Mouse (Mus musculus) adrenal gland, adult 10 weeks (tissue): Measurements from ENCODE around the gene Fam187b. TPM values are rescaled to one million over a fixed set of nuclear protein-coding genes. Genes with fewer than 3 reads are reported as not detected.

Experiments
- polyA plus RNA-seq: library from polyadenylated mRNA; stranded (reverse); fragments of 350-450 nt; fragmentation: Illumina TruSeq; extraction: RNeasy Lipid Tissue Mini Kit (QIAGEN cat#74804); gene quantifications from one replicate; pipeline ENCODE4 v1.2.3, GENCODE M21; 2014; ENCODE audit warnings: low read depth, low replicate concordance

Gene Fam187b
- not detected for polyA plus RNA-seq

DNA sequence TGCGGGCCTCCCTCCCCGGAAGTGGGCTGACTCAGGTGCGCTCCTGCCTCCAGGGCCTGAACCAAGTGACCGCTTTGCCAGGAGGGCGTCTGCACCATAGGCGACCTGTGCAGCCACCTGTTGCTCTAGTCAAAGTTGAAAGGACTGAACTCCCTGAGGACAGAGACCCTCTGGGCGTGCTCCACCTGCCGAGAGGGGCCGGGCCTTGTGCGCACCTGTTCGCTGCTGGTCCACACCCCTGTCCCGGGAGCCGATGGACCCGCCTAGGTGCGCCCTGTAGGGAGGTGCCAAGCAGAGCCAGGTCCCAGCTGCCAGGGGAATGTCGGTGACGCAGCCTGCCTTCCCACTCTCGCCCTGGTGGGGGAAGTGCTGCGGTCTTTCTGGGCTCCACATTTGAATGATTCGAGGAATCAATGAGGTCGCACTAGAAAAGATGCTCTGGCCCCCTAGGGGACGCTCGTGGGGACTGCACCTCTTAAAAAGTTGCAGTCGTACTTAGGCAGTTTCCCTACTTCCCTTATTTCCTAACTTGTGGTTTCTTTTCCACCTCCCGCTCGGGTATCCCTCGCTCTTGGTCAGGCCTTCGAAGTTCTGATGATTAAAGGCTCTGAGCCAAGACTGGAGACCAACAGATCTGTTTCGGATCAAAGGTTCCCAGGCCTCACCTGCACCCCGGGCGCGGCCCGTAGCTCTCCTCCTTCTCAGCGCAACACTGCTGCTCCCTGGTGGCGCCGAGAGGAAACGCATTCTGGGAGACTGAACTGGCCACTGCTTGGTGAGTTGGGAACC is at the start of gene Fam187b:
Fam187b (plus strand) TSS at position 290 of the 789 bp plus-strand sequence.

DNA sequence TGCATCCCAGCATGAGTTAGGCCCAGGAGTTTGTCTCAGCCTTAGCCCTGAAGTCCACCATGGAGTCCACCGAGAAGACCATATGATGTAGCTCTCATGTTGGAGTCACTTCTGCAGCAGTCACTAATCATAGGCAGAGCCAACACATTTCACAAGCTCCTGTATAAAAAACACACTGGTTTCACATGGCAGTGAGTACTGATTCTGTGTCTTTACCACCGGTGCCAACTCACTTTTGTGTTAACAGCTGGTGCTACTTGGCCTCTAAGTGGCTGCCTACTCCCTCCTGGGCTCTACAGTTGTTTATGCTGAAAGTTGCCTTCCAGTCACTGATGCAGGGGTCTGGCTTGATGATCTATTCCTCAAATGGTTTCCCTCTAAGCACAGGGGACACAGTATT is 49.0 kb upstream of the Fam187b start, which contains the start of gene Hamp2:
Hamp2 (minus strand) TSS at position 101 of the 400 bp plus-strand sequence.

DNA sequence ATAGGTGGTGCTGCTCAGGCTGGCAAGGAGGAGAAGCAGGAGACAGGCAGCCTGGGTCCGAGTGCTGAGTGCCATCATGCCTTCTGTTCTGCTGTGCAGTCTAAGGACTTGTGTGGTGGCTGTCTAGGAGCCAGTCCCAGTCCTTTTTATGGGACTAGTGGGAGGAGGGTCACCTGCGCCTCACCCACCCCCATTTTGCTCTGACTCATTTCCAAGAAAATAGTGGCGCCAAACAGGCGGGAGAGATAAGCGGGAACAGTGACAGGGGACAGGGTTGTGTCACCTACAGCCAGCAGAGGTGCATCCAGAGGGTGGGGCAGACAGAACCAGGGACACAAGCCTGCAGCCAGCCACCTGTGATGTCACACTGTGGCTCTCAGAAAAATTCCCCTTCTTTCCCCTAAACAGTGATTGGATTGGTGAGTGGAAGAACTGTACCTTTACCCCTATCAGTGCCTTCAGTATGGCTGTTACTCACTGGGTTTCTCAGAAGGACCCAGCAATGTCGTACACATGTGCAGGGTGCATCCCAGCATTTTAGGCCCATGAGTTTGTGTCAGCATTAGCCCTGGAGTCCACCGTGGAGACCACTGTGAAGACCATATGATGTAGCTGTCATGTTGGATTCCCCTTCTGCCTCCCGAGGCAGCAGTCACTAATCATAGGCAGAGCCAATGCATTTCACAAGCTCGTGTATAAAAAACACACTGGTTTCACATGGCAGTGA is 29.5 kb upstream of the Fam187b start, which contains the start of gene Hamp:
Hamp (minus strand) TSS at position 124 of the 727 bp plus-strand sequence.

DNA sequence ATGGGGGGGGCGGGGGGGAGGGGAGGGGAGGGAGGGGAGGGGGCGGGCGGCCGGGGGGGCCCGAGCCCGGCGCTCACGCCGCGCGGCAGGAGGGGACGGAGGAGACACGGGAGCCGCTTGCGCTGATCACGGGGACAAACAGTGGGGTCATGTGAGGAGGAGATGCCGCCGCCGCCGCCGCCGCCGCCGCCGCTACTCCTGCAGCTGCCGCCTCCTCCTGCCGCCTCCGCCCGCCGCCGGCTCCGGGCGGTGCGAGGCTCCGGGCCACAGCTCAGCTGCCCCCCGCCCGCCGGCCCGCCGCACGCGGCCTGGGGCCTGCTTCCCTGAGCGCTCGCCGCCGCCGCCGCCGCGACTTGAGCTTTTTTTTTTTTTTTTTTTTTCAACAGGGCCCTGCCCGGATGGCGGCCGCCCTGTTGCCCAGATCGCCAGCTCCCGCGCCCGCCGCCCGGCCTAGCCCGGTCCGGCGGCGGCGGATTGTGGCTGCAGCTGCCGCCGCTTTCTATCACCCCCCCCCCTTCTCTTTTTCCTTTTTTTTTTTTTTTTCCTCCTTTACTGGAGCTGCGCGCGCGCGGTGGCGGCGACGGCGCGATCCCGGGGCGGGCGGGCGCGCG is 16.7 kb upstream of the Fam187b start, which contains the start of gene Usf2:
Usf2 (minus strand) TSS at position 48 of the 611 bp plus-strand sequence.

DNA sequence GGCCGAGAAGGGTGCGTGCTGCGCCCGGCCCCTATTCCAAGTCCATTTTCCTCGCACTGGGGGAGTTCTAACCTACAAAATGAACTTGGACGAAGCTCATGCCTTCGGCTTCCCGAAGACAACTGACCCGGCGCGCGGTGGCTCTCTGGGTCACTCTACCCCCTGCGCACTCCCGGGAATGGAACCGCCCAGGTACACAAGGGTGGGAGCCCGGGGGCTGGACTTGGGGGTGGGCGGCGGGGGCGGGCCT is 414 bp upstream of the Fam187b start, which contains the start of gene Lsr:
Lsr (minus strand) TSS at position 214 of the 250 bp plus-strand sequence.

Other genes starting within 250 kb of the Fam187b start
- gene Tmem147, start 244.2 kb upstream of the Fam187b start, polyA plus RNA-seq: 14.1 TPM
- gene Gapdhs, start 230.1 kb upstream of the Fam187b start, polyA plus RNA-seq: not detected
- 12.7 TPM for gene Sbsn, start 222.3 kb upstream of the Fam187b start, polyA plus RNA-seq
- gene Dmkn, start 210.0 kb upstream of the Fam187b start, polyA plus RNA-seq: 7.0 TPM
- gene Krtdap, start 185.9 kb upstream of the Fam187b start, polyA plus RNA-seq: not detected
- 1.3 TPM for gene Ffar2, start 150.0 kb upstream of the Fam187b start, polyA plus RNA-seq
- gene Ffar3, start 117.6 kb upstream of the Fam187b start, polyA plus RNA-seq: not detected
- not detected for gene Ffar1, start 112.2 kb upstream of the Fam187b start, polyA plus RNA-seq
- gene Cd22, start 93.4 kb upstream of the Fam187b start, polyA plus RNA-seq: not detected
- gene Mag, start 58.9 kb upstream of the Fam187b start, polyA plus RNA-seq: not detected
- gene Hamp2, start 49.1 kb upstream of the Fam187b start, polyA plus RNA-seq: not detected
- 67.1 TPM for gene Hamp, start 29.8 kb upstream of the Fam187b start, polyA plus RNA-seq
- gene Usf2, start 17.0 kb upstream of the Fam187b start, polyA plus RNA-seq: 121 TPM
- not detected for gene Lsr, start 326 bp upstream of the Fam187b start, polyA plus RNA-seq
- 5.8 TPM for gene Fxyd5, start 68.7 kb downstream of the Fam187b start, polyA plus RNA-seq
- not detected for gene Fxyd7, start 77.7 kb downstream of the Fam187b start, polyA plus RNA-seq
- gene Fxyd1, start 83.4 kb downstream of the Fam187b start, polyA plus RNA-seq: 4.9 TPM
- gene Lgi4, start 85.6 kb downstream of the Fam187b start, polyA plus RNA-seq: 0.23 TPM
- gene Fxyd3, start 102.9 kb downstream of the Fam187b start, polyA plus RNA-seq: not detected
- not detected for gene Hpn, start 141.5 kb downstream of the Fam187b start, polyA plus RNA-seq
- 0.64 TPM for gene Scn1b, start 153.2 kb downstream of the Fam187b start, polyA plus RNA-seq
- gene Gramd1a, start 182.1 kb downstream of the Fam187b start, polyA plus RNA-seq: 6.1 TPM